Mouse (Mus musculus): ENCODE results near the gene Nhp2. TPM values are rescaled to one million over a fixed set of nuclear protein-coding genes. Genes with fewer than 3 reads are reported as not detected.

Gene Nhp2
- 121 and 122 TPM in 2 replicates for polyA plus RNA-seq (2016; fragmentation: Nextera tagmentation; extraction: Ambion mirVana)

- Histone ChIP-seq H3K36me3 (peaks cover 28% of the 10 kb centered on the region), H3K9me3 (no peaks in the 10 kb centered on the region), H3K4me1 (peaks cover 20% of the 10 kb centered on the region), H3K27me3 (replicated peaks) (no peaks in the 10 kb centered on the region), H3K4me2 (replicated peaks) (peak within 1 kb of the TSS; percentile 84), H3K27ac (no peak within 1 kb of the TSS), H3K9ac (peak within 1 kb of the TSS; percentile 72), H3K4me3 (peak within 1 kb of the TSS; percentile 84)
- ATAC-seq (ENCODE audit: low FRiP score, low read depth) = peak; percentile 91
- WGBS = under 1% methylated on average over 51 of the region's 51 CpGs
Observed at GRCm38 (mm10) chr11:51619409-51620060, at the start of gene Nhp2. TSS of gene Nhp2 (plus strand) at chr11:51619735.

DNA sequence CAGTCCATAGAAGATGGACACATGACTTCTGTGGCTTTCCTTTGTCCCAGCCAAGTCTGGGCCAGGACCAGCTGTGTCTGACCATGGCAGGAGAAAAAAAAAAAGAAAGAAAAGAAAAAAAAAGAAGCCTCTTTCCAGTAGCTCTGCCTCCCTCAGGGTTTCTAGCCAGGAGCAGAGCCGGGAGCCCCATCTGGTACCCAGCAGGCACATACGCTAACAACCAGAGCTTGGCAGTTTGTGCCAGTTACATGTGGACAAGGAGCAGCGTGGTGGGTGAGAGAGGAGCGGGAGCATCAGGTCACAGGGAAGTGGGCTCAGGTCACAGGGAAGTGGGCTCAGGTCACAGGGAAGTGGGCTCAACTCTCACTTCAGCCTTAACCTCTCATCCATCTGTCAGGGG is 43.1 kb upstream of the Nhp2 start:
- peaks cover 5% of the 10 kb centered on the region; the same call in 1 of the 2 replicates for H3K4me1 ChIP-seq
- no peaks in the 10 kb centered on the region for H3K9me3 ChIP-seq
- no peak overlapping the region for H3K9ac ChIP-seq
- H3K4me2 ChIP-seq (replicated peaks) = no peak overlapping the region
- H3K4me3 ChIP-seq = no peak overlapping the region
- no peak for ATAC-seq (ENCODE audit: low FRiP score, low read depth)
- no peaks in the 10 kb centered on the region for H3K27me3 ChIP-seq (replicated peaks)
- no peak overlapping the region for H3K27ac ChIP-seq
- 76% methylated on average over 4 of the region's 4 CpGs for WGBS
- H3K36me3 ChIP-seq = no peaks in the 10 kb centered on the region

GRCm38 (mm10) chr11:51577587-51577986 is 41.9 kb upstream of the Nhp2 start:
- H3K9me3 ChIP-seq = no peaks in the 10 kb centered on the region
- no peak for ATAC-seq (ENCODE audit: low FRiP score, low read depth)
- peaks cover 5% of the 10 kb centered on the region; the same call in 1 of the 2 replicates for H3K4me1 ChIP-seq
- no peaks in the 10 kb centered on the region for H3K36me3 ChIP-seq
- no peak overlapping the region for H3K4me3 ChIP-seq
- no peak overlapping the region for H3K9ac ChIP-seq
- H3K27ac ChIP-seq = no peak overlapping the region
- WGBS = 87% methylated on average over 7 of the region's 7 CpGs
- no peaks in the 10 kb centered on the region for H3K27me3 ChIP-seq (replicated peaks)
- H3K4me2 ChIP-seq (replicated peaks) = no peak overlapping the region

DNA sequence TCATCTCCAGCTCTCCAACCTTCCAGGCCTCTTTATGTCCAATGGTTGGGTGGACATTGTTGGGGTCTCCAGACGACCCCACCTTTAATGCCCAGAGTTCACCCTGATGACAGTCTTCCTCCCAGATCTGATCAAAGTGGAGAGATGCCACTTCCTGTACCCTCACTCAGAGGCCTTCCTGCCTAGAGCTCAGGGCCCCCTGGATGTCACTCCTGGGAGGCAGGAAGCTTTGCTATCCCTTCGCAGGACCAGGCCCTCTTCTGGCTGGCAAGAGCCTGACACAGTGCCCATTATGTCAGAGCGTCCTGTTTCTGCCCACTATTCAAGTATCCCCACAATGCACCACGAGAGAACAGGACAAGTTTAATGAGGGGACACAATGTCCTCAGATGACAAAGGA is 40.5 kb upstream of the Nhp2 start:
- no peak overlapping the region for H3K4me2 ChIP-seq (replicated peaks)
- no peaks in the 10 kb centered on the region for H3K9me3 ChIP-seq
- no peak for ATAC-seq (ENCODE audit: low FRiP score, low read depth)
- H3K27ac ChIP-seq = no peak overlapping the region
- no peak overlapping the region for H3K9ac ChIP-seq
- no peaks in the 10 kb centered on the region for H3K27me3 ChIP-seq (replicated peaks)
- H3K4me3 ChIP-seq = no peak overlapping the region
- peaks cover 17% of the 10 kb centered on the region; the same call in 1 of the 2 replicates for H3K4me1 ChIP-seq
- WGBS = 66% methylated on average over 4 of the region's 4 CpGs
- no peaks in the 10 kb centered on the region for H3K36me3 ChIP-seq

- Histone ChIP-seq H3K27ac (no peak overlapping the region), H3K4me1 (peaks cover 26% of the 10 kb centered on the region), H3K9ac (no peak overlapping the region), H3K36me3 (peaks cover 14% of the 10 kb centered on the region), H3K9me3 (no peaks in the 10 kb centered on the region), H3K4me3 (no peak overlapping the region), H3K4me2 (replicated peaks) (no peak overlapping the region), H3K27me3 (replicated peaks) (no peaks in the 10 kb centered on the region)
- WGBS = 24% methylated on average over 8 of the region's 8 CpGs
- no peak for ATAC-seq (ENCODE audit: low FRiP score, low read depth)
Observed at GRCm38 (mm10) chr11:51582713-51583112, 36.8 kb upstream of the Nhp2 start.

GRCm38 (mm10) chr11:51584057-51584430 is 35.5 kb upstream of the Nhp2 start:
- Histone ChIP-seq H3K4me3 (peak overlapping the region; percentile 65), H3K27ac (peak overlapping the region; percentile 75), H3K27me3 (replicated peaks) (no peaks in the 10 kb centered on the region), H3K4me2 (replicated peaks) (peak overlapping the region; percentile 84), H3K9me3 (no peaks in the 10 kb centered on the region), H3K4me1 (peaks cover 26% of the 10 kb centered on the region), H3K9ac (peak overlapping the region; percentile 83), H3K36me3 (peaks cover 25% of the 10 kb centered on the region)
- WGBS = 22% methylated on average over 9 of the region's 9 CpGs
- peak; percentile 13 for ATAC-seq (ENCODE audit: low FRiP score, low read depth)

GRCm38 (mm10) chr11:51584431-51585248 is 34.9 kb upstream of the Nhp2 start, which contains the start of gene Phykpl:
TSS of gene Phykpl (plus strand) at chr11:51584757.
- ATAC-seq (ENCODE audit: low FRiP score, low read depth) = peak; percentile 90
- H3K9me3 ChIP-seq = no peaks in the 10 kb centered on the region
- H3K4me1 ChIP-seq = peaks cover 26% of the 10 kb centered on the region
- peaks cover 31% of the 10 kb centered on the region for H3K36me3 ChIP-seq
- under 1% methylated on average over 59 of the region's 59 CpGs for WGBS
- H3K4me3 ChIP-seq = peak within 1 kb of the TSS; percentile 65
- peak within 1 kb of the TSS; percentile 75 for H3K27ac ChIP-seq
- H3K9ac ChIP-seq = peak within 1 kb of the TSS; percentile 83
- H3K27me3 ChIP-seq (replicated peaks) = no peaks in the 10 kb centered on the region
- H3K4me2 ChIP-seq (replicated peaks) = peak within 1 kb of the TSS; percentile 84

GRCm38 (mm10) chr11:51585608-51586252 is 33.8 kb upstream of the Nhp2 start:
- peak; percentile 25; the same call in 1 of the 2 replicates for ATAC-seq (ENCODE audit: low FRiP score, low read depth)
- no peaks in the 10 kb centered on the region for H3K9me3 ChIP-seq
- H3K36me3 ChIP-seq = peaks cover 41% of the 10 kb centered on the region
- H3K27ac ChIP-seq = peak overlapping the region; percentile 70; the same call in 1 of the 2 replicates
- peak overlapping the region; percentile 83 for H3K9ac ChIP-seq
- H3K4me1 ChIP-seq = peaks cover 26% of the 10 kb centered on the region
- WGBS = 67% methylated on average over 8 of the region's 8 CpGs
- H3K4me2 ChIP-seq (replicated peaks) = peak overlapping the region; percentile 84
- no peaks in the 10 kb centered on the region for H3K27me3 ChIP-seq (replicated peaks)
- peak overlapping the region; percentile 65 for H3K4me3 ChIP-seq

- H3K9me3 ChIP-seq = no peaks in the 10 kb centered on the region
- H3K4me1 ChIP-seq = peaks cover 26% of the 10 kb centered on the region
- H3K36me3 ChIP-seq = peaks cover 48% of the 10 kb centered on the region
- WGBS = 95% methylated on average over 13 of the region's 13 CpGs
- no peak overlapping the region for H3K9ac ChIP-seq
- no peaks in the 10 kb centered on the region for H3K27me3 ChIP-seq (replicated peaks)
- no peak overlapping the region; the same call in 1 of the 2 replicates for H3K27ac ChIP-seq
- ATAC-seq (ENCODE audit: low FRiP score, low read depth) = no peak
- H3K4me2 ChIP-seq (replicated peaks) = no peak overlapping the region
- H3K4me3 ChIP-seq = no peak overlapping the region
Observed at GRCm38 (mm10) chr11:51586411-51586810, 33.1 kb upstream of the Nhp2 start.

DNA sequence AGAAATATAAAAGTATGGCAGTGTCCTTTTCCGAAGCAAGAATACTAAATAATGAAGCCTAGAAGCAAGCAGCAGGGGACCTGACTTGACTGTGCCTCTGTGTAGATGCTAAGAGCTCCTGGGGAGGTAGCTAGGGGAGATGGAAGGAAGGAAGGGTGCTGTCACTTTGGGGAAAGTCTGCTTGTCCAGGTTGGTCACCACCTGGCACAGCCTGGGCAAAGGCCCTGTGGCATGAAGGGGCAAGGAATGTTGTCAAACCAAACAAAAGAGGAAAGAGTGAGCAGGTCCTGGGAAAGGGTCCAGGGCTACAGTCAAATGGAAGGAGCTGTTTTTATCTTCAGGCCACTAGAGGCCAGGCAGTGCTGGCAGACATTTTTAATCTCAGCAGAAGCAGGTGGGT is 32.5 kb upstream of the Nhp2 start:
- Histone ChIP-seq H3K4me2 (replicated peaks) (no peak overlapping the region), H3K4me1 (peaks cover 26% of the 10 kb centered on the region), H3K4me3 (no peak overlapping the region), H3K27me3 (replicated peaks) (no peaks in the 10 kb centered on the region), H3K9me3 (no peaks in the 10 kb centered on the region), H3K27ac (no peak overlapping the region), H3K36me3 (peaks cover 54% of the 10 kb centered on the region), H3K9ac (no peak overlapping the region)
- ATAC-seq (ENCODE audit: low FRiP score, low read depth) = no peak
- WGBS = 100% methylated on average over 1 of the region's 1 CpGs

- no peaks in the 10 kb centered on the region for H3K9me3 ChIP-seq
- H3K4me3 ChIP-seq = no peak overlapping the region
- no peak overlapping the region for H3K27ac ChIP-seq
- no peak for ATAC-seq (ENCODE audit: low FRiP score, low read depth)
- no peak overlapping the region for H3K4me2 ChIP-seq (replicated peaks)
- H3K27me3 ChIP-seq (replicated peaks) = no peaks in the 10 kb centered on the region
- H3K9ac ChIP-seq = no peak overlapping the region
- WGBS = 97% methylated on average over 3 of the region's 3 CpGs
- peaks cover 72% of the 10 kb centered on the region for H3K36me3 ChIP-seq
- peaks cover 16% of the 10 kb centered on the region for H3K4me1 ChIP-seq
Observed at GRCm38 (mm10) chr11:51588833-51589232, 30.7 kb upstream of the Nhp2 start.

DNA sequence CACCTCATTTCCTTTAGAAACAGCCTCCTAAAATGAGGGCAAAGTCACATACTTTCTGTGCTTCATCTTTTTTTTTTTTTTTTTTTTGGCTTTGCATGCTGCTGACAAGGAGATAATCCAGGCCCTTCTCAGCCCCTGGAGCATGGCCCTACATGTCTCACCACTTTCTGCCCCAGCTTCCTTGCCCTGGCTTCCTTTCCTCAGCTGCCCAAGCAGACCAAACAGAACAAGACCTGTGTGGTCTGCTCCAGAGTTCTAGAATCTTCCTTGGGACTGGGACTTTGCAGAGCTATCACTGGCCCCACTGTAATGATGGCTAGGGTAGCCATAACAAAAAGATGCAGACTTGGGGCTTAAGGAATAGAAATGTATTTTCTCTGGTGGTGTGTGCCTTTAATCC is 29.5 kb upstream of the Nhp2 start:
- no peak for ATAC-seq (ENCODE audit: low FRiP score, low read depth)
- no peak overlapping the region for H3K4me3 ChIP-seq
- H3K9me3 ChIP-seq = no peaks in the 10 kb centered on the region
- no peaks in the 10 kb centered on the region for H3K27me3 ChIP-seq (replicated peaks)
- H3K36me3 ChIP-seq = peaks cover 84% of the 10 kb centered on the region
- no peak overlapping the region for H3K27ac ChIP-seq
- peaks cover 10% of the 10 kb centered on the region for H3K4me1 ChIP-seq
- no peak overlapping the region for H3K4me2 ChIP-seq (replicated peaks)
- no peak overlapping the region for H3K9ac ChIP-seq
